Mouse (Mus musculus): ENCODE data around the gene Ezr. TPM values are rescaled to one million over a fixed set of nuclear protein-coding genes. Genes with fewer than 3 reads are reported as not detected.

Gene Ezr
- polyA plus RNA-seq, 1 experiment from 2014 or later, result 100 TPM

GRCm38 (mm10) chr17:6797471-6797870 lies 14.9 kb upstream of the Ezr start:
- H3K9me3 ChIP-seq (ENCODE audit: control insufficient read depth, low read length), result 0 out of 2 replicates have a peak, but pooled peaks cover 5% of the 10 kb centered on the region
- H3K36me3 ChIP-seq (ENCODE audit: control insufficient read depth, insufficient read depth), result no peaks in the 10 kb centered on the region
- WGBS, result 87% methylated on average over 4 of the region's 4 CpGs
- no peak overlapping the region for H3K4me3 ChIP-seq (replicated peaks; ENCODE audit: low read length)
- no peak overlapping the region for H3K27ac ChIP-seq (ENCODE audit: low read length)
- H3K4me1 ChIP-seq (replicated peaks; ENCODE audit: control insufficient read depth, insufficient read depth, low read length), result no peaks in the 10 kb centered on the region; the same call in 1 of the 2 replicates
- no peak overlapping the region for H3K4me2 ChIP-seq (ENCODE audit: low read length)
- ATAC-seq, result no peak
- no peaks in the 10 kb centered on the region for H3K27me3 ChIP-seq (replicated peaks; ENCODE audit: control insufficient read depth, insufficient read depth, low read length)
- H3K9ac ChIP-seq (replicated peaks; ENCODE audit: low read depth, low read length), result no peak overlapping the region

- H3K27ac ChIP-seq (ENCODE audit: low read length), result no peak overlapping the region
- peaks cover 5% of the 10 kb centered on the region; the same call in 1 of the 2 replicates for H3K4me1 ChIP-seq (replicated peaks; ENCODE audit: control insufficient read depth, insufficient read depth, low read length)
- H3K36me3 ChIP-seq (ENCODE audit: control insufficient read depth, insufficient read depth), result no peaks in the 10 kb centered on the region
- WGBS, result 70% methylated on average over 12 of the region's 12 CpGs
- H3K27me3 ChIP-seq (replicated peaks; ENCODE audit: control insufficient read depth, insufficient read depth, low read length), result no peaks in the 10 kb centered on the region
- no peak overlapping the region for H3K9ac ChIP-seq (replicated peaks; ENCODE audit: low read depth, low read length)
- H3K4me3 ChIP-seq (replicated peaks; ENCODE audit: low read length), result no peak overlapping the region
- no peak overlapping the region for H3K4me2 ChIP-seq (ENCODE audit: low read length)
- no peak for ATAC-seq
- no peaks in the 10 kb centered on the region for H3K9me3 ChIP-seq (ENCODE audit: control insufficient read depth, low read length)
These were observed 11.7 kb upstream of the Ezr start for GRCm38 (mm10) chr17:6794160-6794751.

GRCm38 (mm10) chr17:6789581-6790118 lies 7.1 kb upstream of the Ezr start:
- peak overlapping the region; percentile 77 for H3K27ac ChIP-seq (ENCODE audit: low read length)
- H3K4me3 ChIP-seq (replicated peaks; ENCODE audit: low read length), result no peak overlapping the region
- peak; percentile 79 for ATAC-seq
- no peaks in the 10 kb centered on the region for H3K27me3 ChIP-seq (replicated peaks; ENCODE audit: control insufficient read depth, insufficient read depth, low read length)
- peaks cover 5% of the 10 kb centered on the region; the same call in 1 of the 2 replicates for H3K4me1 ChIP-seq (replicated peaks; ENCODE audit: control insufficient read depth, insufficient read depth, low read length)
- WGBS, result 60% methylated on average over 9 of the region's 9 CpGs
- H3K9ac ChIP-seq (replicated peaks; ENCODE audit: low read depth, low read length), result no peak overlapping the region
- H3K4me2 ChIP-seq (ENCODE audit: low read length), result no peak overlapping the region
- H3K9me3 ChIP-seq (ENCODE audit: control insufficient read depth, low read length), result no peaks in the 10 kb centered on the region
- H3K36me3 ChIP-seq (ENCODE audit: control insufficient read depth, insufficient read depth), result no peaks in the 10 kb centered on the region

- peak overlapping the region; percentile 77 for H3K27ac ChIP-seq (ENCODE audit: low read length)
- H3K4me1 ChIP-seq (replicated peaks; ENCODE audit: control insufficient read depth, insufficient read depth, low read length), result peaks cover 8% of the 10 kb centered on the region
- no peak overlapping the region for H3K9ac ChIP-seq (replicated peaks; ENCODE audit: low read depth, low read length)
- no peaks in the 10 kb centered on the region for H3K36me3 ChIP-seq (ENCODE audit: control insufficient read depth, insufficient read depth)
- H3K4me3 ChIP-seq (replicated peaks; ENCODE audit: low read length), result no peak overlapping the region
- peak; percentile 60; the same call in 1 of the 2 replicates for ATAC-seq
- H3K27me3 ChIP-seq (replicated peaks; ENCODE audit: control insufficient read depth, insufficient read depth, low read length), result no peaks in the 10 kb centered on the region
- H3K4me2 ChIP-seq (ENCODE audit: low read length), result no peak overlapping the region
- no peaks in the 10 kb centered on the region for H3K9me3 ChIP-seq (ENCODE audit: control insufficient read depth, low read length)
These were observed 6.5 kb upstream of the Ezr start for GRCm38 (mm10) chr17:6789103-6789502.

- H3K9ac ChIP-seq (replicated peaks; ENCODE audit: low read depth, low read length), result no peak overlapping the region
- 89% methylated on average over 4 of the region's 4 CpGs for WGBS
- H3K27ac ChIP-seq (ENCODE audit: low read length), result no peak overlapping the region
- H3K9me3 ChIP-seq (ENCODE audit: control insufficient read depth, low read length), result no peaks in the 10 kb centered on the region
- H3K4me2 ChIP-seq (ENCODE audit: low read length), result no peak overlapping the region
- H3K4me3 ChIP-seq (replicated peaks; ENCODE audit: low read length), result no peak overlapping the region
- no peaks in the 10 kb centered on the region for H3K36me3 ChIP-seq (ENCODE audit: control insufficient read depth, insufficient read depth)
- peaks cover 18% of the 10 kb centered on the region for H3K4me1 ChIP-seq (replicated peaks; ENCODE audit: control insufficient read depth, insufficient read depth, low read length)
- ATAC-seq, result no peak
- H3K27me3 ChIP-seq (replicated peaks; ENCODE audit: control insufficient read depth, insufficient read depth, low read length), result no peaks in the 10 kb centered on the region
These were observed 4.7 kb upstream of the Ezr start for GRCm38 (mm10) chr17:6787241-6787640.

- Histone ChIP-seq H3K27me3 (replicated peaks; ENCODE audit: control insufficient read depth, insufficient read depth, low read length) (no peaks in the 10 kb centered on the region), H3K4me1 (replicated peaks; ENCODE audit: control insufficient read depth, insufficient read depth, low read length) (peaks cover 33% of the 10 kb centered on the region), H3K9me3 (ENCODE audit: control insufficient read depth, low read length) (no peaks in the 10 kb centered on the region), H3K9ac (replicated peaks; ENCODE audit: low read depth, low read length) (no peak overlapping the region), H3K4me2 (ENCODE audit: low read length) (peak overlapping the region; percentile 80), H3K4me3 (replicated peaks; ENCODE audit: low read length) (peak overlapping the region; percentile 77), H3K27ac (ENCODE audit: low read length) (no peak overlapping the region), H3K36me3 (ENCODE audit: control insufficient read depth, insufficient read depth) (no peaks in the 10 kb centered on the region)
- WGBS, result 49% methylated on average over 10 of the region's 10 CpGs
- no peak for ATAC-seq
These were observed 1.3 kb upstream of the Ezr start for GRCm38 (mm10) chr17:6783756-6784357.

GRCm38 (mm10) chr17:6783006-6783661 lies 550 bp upstream of the Ezr start:
- H3K9ac ChIP-seq (replicated peaks; ENCODE audit: low read depth, low read length), result peak overlapping the region; percentile 79
- no peaks in the 10 kb centered on the region for H3K36me3 ChIP-seq (ENCODE audit: control insufficient read depth, insufficient read depth)
- H3K4me1 ChIP-seq (replicated peaks; ENCODE audit: control insufficient read depth, insufficient read depth, low read length), result peaks cover 39% of the 10 kb centered on the region
- H3K27me3 ChIP-seq (replicated peaks; ENCODE audit: control insufficient read depth, insufficient read depth, low read length), result no peaks in the 10 kb centered on the region
- under 1% methylated on average over 57 of the region's 58 CpGs for WGBS
- H3K4me2 ChIP-seq (ENCODE audit: low read length), result peak overlapping the region; percentile 80
- H3K9me3 ChIP-seq (ENCODE audit: control insufficient read depth, low read length), result no peaks in the 10 kb centered on the region
- ATAC-seq, result peak; percentile 45
- peak overlapping the region; percentile 39; the same call in 1 of the 2 replicates for H3K27ac ChIP-seq (ENCODE audit: low read length)
- H3K4me3 ChIP-seq (replicated peaks; ENCODE audit: low read length), result peak overlapping the region; percentile 77

GRCm38 (mm10) chr17:6782033-6782526 lies 504 bp downstream of the Ezr start:
- peaks cover 43% of the 10 kb centered on the region for H3K4me1 ChIP-seq (replicated peaks; ENCODE audit: control insufficient read depth, insufficient read depth, low read length)
- H3K4me2 ChIP-seq (ENCODE audit: low read length), result peak overlapping the region; percentile 80
- peak overlapping the region; percentile 44; the same call in 1 of the 2 replicates for H3K27ac ChIP-seq (ENCODE audit: low read length)
- H3K4me3 ChIP-seq (replicated peaks; ENCODE audit: low read length), result peak overlapping the region; percentile 77
- no peaks in the 10 kb centered on the region for H3K36me3 ChIP-seq (ENCODE audit: control insufficient read depth, insufficient read depth)
- WGBS, result under 1% methylated on average over 21 of the region's 21 CpGs
- H3K9me3 ChIP-seq (ENCODE audit: control insufficient read depth, low read length), result no peaks in the 10 kb centered on the region
- ATAC-seq, result no peak
- H3K27me3 ChIP-seq (replicated peaks; ENCODE audit: control insufficient read depth, insufficient read depth, low read length), result no peaks in the 10 kb centered on the region
- H3K9ac ChIP-seq (replicated peaks; ENCODE audit: low read depth, low read length), result peak overlapping the region; percentile 79

GRCm38 (mm10) chr17:6781273-6781672 lies 1.3 kb downstream of the Ezr start:
- WGBS, result 35% methylated on average over 6 of the region's 6 CpGs
- no peak for ATAC-seq
- Histone ChIP-seq H3K4me2 (ENCODE audit: low read length) (peak overlapping the region; percentile 85), H3K9ac (replicated peaks; ENCODE audit: low read depth, low read length) (no peak overlapping the region), H3K4me3 (replicated peaks; ENCODE audit: low read length) (peak overlapping the region; percentile 34), H3K9me3 (ENCODE audit: control insufficient read depth, low read length) (no peaks in the 10 kb centered on the region), H3K36me3 (ENCODE audit: control insufficient read depth, insufficient read depth) (no peaks in the 10 kb centered on the region), H3K27me3 (replicated peaks; ENCODE audit: control insufficient read depth, insufficient read depth, low read length) (no peaks in the 10 kb centered on the region), H3K27ac (ENCODE audit: low read length) (no peak overlapping the region), H3K4me1 (replicated peaks; ENCODE audit: control insufficient read depth, insufficient read depth, low read length) (peaks cover 49% of the 10 kb centered on the region)
